Mouse (Mus musculus) left cerebral cortex, postnatal 14 days (tissue): ENCODE data around the gene Zfp973. TPM values are rescaled to one million over a fixed set of nuclear protein-coding genes. Genes with fewer than 3 reads are reported as not detected.
"Not testable (repeated sequence)": the region's sequence is repeated elsewhere in the genome, so short reads cannot be mapped to it uniquely, and the experiment has no call there.

Source experiments
- DNase-seq, 2 experiments: peaks; one replicate each; pipeline ENCODE4 v3.0.0; 2021 to 2022; ENCODE audit warnings: low spot score in 2 of 2, mixed read lengths in 1 of 2
- intact Hi-C: fragments of 180-260 bp; cut with DNase I; formaldehyde crosslinking; loops from one replicate; pipeline ENCODE4 v1.15.1; 2025
- long read RNA-seq, 2 experiments: library from polyadenylated mRNA; stranded (forward); transcript quantifications; one replicate each; pipeline ENCODE4 v2.0.0; 2021
- total RNA-seq, 2 experiments: library from RNA; stranded (reverse); gene quantifications; 2 replicates each; pipeline ENCODE4 v1.2.3; 2021

Gene Zfp973
- 1 to 10 TPM; 8.3 to 9.9 TPM for total RNA-seq
- long read RNA-seq, experiment 1, partial matches to known transcripts, result 0 of 6 reads
- long read RNA-seq, experiment 1, other reads (novel, unspliced or antisense), result 5 of 6 reads
- long read RNA-seq, experiment 2, partial matches to known transcripts, result 0 of 7 reads
- long read RNA-seq, experiment 2, other reads (novel, unspliced or antisense), result 5 of 7 reads

GRCm38 (mm10) chr2:176670222-176670621 is at the start of gene Zfp973:
Gene Zfp973, plus strand, starts transcription at chr2:176670522.
- intact Hi-C loops, result not testable (repeated sequence)

GRCm38 (mm10) chr2:176636244-176636643 is 34.1 kb upstream of the Zfp973 start, which contains the start of gene Gm14308:
Gene Gm14308, minus strand, starts transcription at chr2:176636344.
- DNase-seq, intact Hi-C loops: not testable (repeated sequence)

More at GRCm38 (mm10) chr2:176670222-176670621, at the start of gene Zfp973:
- not testable (repeated sequence) for DNase-seq

DNA sequence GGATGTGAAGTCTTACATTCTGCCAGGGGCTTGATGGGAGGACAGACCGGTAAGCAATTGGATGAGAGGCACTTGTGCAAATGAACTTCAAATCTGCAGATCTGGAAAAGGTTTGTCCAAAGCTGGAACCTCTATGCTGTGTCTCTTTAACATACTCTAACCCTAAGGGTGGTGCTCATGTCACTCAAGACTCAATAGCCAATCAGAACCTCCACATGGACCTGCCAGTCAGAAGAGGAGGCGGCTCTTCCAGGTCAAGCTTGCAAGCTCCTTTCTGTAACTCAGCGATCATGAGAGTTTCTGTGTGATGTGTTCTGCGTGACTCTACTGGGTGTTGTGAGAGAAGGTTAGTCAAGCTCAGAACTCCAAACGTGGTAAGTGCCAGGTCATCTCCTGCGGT is 37.7 kb downstream of the Zfp973 start, which contains the start of gene Gm14305:
Gene Gm14305 (plus strand): TSS at position 278 of the 400 bp plus-strand sequence.
- peak; percentile 4 to 12 for DNase-seq
- intact Hi-C loops, result not testable (repeated sequence)

Other genes with a start within 250 kb of the Zfp973 start
- gene Gm14435, start 246.9 kb upstream of the Zfp973 start, total RNA-seq, result 10 to 100 TPM; 18.5 to 22.0 TPM
- not detected for gene Gm14434, start 183.7 kb upstream of the Zfp973 start, total RNA-seq
- gene Zfp967, start 149.5 kb upstream of the Zfp973 start, total RNA-seq, result not detected
- 10 to 100 TPM in 1 of 2 experiments, 1 to 10 TPM in 1; 7.1 to 18.9 TPM for gene Gm14308, start 34.2 kb upstream of the Zfp973 start, total RNA-seq
- 10 to 100 TPM; 22.1 to 30.5 TPM for gene Gm14305, start 37.8 kb downstream of the Zfp973 start, total RNA-seq
- 10 to 100 TPM; 10.9 to 16.8 TPM for gene Gm14295, start 128.1 kb downstream of the Zfp973 start, total RNA-seq
- gene Gm14408, start 160.6 kb downstream of the Zfp973 start, total RNA-seq, result not detected